Mouse (Mus musculus) embryonic fibroblast, embryonic 13.5 days (primary cell): Measurements from ENCODE around the gene Poglut1. TPM values are rescaled to one million over a fixed set of nuclear protein-coding genes. Genes with fewer than 3 reads are reported as not detected.
A peak's percentile ranks its signal among the peaks of the same experiment; 100 is the strongest.

Experiments
- H3K27ac ChIP-seq: 2 replicates; pipeline ENCODE4 v1.5.1; 2012; ENCODE audit warnings: low read length, control low read depth, inconsistent platforms; ENCODE audit not compliant: insufficient read depth
- H3K4me1 ChIP-seq: 2 replicates; pipeline ENCODE4 v1.6.1; 2011; ENCODE audit warnings: low read length; ENCODE audit not compliant: control insufficient read depth, insufficient read depth
- H3K4me3 ChIP-seq: 2 replicates; pipeline ENCODE4 v1.5.1; 2011; ENCODE audit warnings: mild to moderate bottlenecking, control low read depth, low read length; ENCODE audit not compliant: insufficient read depth
- CTCF ChIP-seq: IDR thresholded peaks from 2 replicates; pipeline ENCODE4 v1.5.1; 2011; ENCODE audit warnings: mild to moderate bottlenecking, control low read depth, low read length, moderate library complexity, borderline replicate concordance; ENCODE audit not compliant: insufficient read depth
- POLR2A ChIP-seq: IDR thresholded peaks from 2 replicates; pipeline ENCODE4 v1.6.1; 2011; ENCODE audit warnings: low read depth, mild to moderate bottlenecking, control low read depth, low read length, moderate library complexity
- polyA plus RNA-seq: library from polyadenylated mRNA; stranded (reverse); fragments of >200 nt; gene quantifications from 2 replicates; pipeline ENCODE4 v1.2.4, GENCODE M21; 2011; ENCODE audit warnings: low read depth; ENCODE audit not compliant: missing spikeins, insufficient read length

Gene Poglut1
- polyA plus RNA-seq, 1 experiment, result 67.0 TPM

- no peak overlapping the region for H3K4me3 ChIP-seq
- no peaks in the 10 kb centered on the region for H3K4me1 ChIP-seq
- no peak for TF ChIP-seq POLR2A
- no peak for TF ChIP-seq CTCF
- H3K27ac ChIP-seq, result no peak overlapping the region
These were observed 35.1 kb upstream of the Poglut1 start for GRCm38 (mm10) chr16:38585186-38585585.

GRCm38 (mm10) chr16:38584761-38585160 lies 34.7 kb upstream of the Poglut1 start:
- no peak overlapping the region for H3K4me3 ChIP-seq
- H3K27ac ChIP-seq, result no peak overlapping the region
- H3K4me1 ChIP-seq, result no peaks in the 10 kb centered on the region
- no peak for TF ChIP-seq POLR2A
- TF ChIP-seq CTCF, result no peak

- H3K4me3 ChIP-seq, result no peak overlapping the region
- H3K27ac ChIP-seq, result no peak overlapping the region
- no peak for TF ChIP-seq POLR2A
- TF ChIP-seq CTCF, result no peak
- peaks cover 5% of the 10 kb centered on the region for H3K4me1 ChIP-seq
These were observed 21.4 kb upstream of the Poglut1 start for GRCm38 (mm10) chr16:38571481-38571880.

GRCm38 (mm10) chr16:38568192-38568591 lies 18.1 kb upstream of the Poglut1 start:
- Histone ChIP-seq H3K4me1 (peaks cover 5% of the 10 kb centered on the region), H3K27ac (no peak overlapping the region), H3K4me3 (no peak overlapping the region)
- no peak for TF ChIP-seq POLR2A
- TF ChIP-seq CTCF, result no peak

- Histone ChIP-seq H3K4me1 (peaks cover 5% of the 10 kb centered on the region), H3K27ac (0 out of 2 replicates have a peak overlapping the region, but pooled peaks have one; percentile 37), H3K4me3 (peak overlapping the region; percentile 97)
- TF ChIP-seq CTCF (no peak), POLR2A (no peak)
These were observed 13.5 kb upstream of the Poglut1 start for GRCm38 (mm10) chr16:38563516-38563915.

GRCm38 (mm10) chr16:38562968-38563327 lies 12.9 kb upstream of the Poglut1 start:
- H3K27ac ChIP-seq, result peak overlapping the region; percentile 37
- peak overlapping the region; percentile 97 for H3K4me3 ChIP-seq
- peaks cover 4% of the 10 kb centered on the region for H3K4me1 ChIP-seq
- no peak for TF ChIP-seq POLR2A
- no peak for TF ChIP-seq CTCF

GRCm38 (mm10) chr16:38562131-38562967 lies 12.3 kb upstream of the Poglut1 start:
- Histone ChIP-seq H3K4me1 (no peaks in the 10 kb centered on the region), H3K27ac (peak overlapping the region; percentile 38), H3K4me3 (peak overlapping the region; percentile 97)
- TF ChIP-seq POLR2A, result peak; percentile 98
- no peak for TF ChIP-seq CTCF

- Histone ChIP-seq H3K27ac (no peak within 1 kb of the TSS), H3K4me3 (no peak within 1 kb of the TSS), H3K4me1 (no peaks in the 10 kb centered on the region; the same call in 1 of the 2 replicates)
- TF ChIP-seq CTCF (no peak), POLR2A (no peak)
These were observed 8.2 kb upstream of the Poglut1 start, which contains the start of gene Tmem39a for GRCm38 (mm10) chr16:38558221-38558748. Gene Tmem39a, plus strand, starts transcription at chr16:38558698.

- no peaks in the 10 kb centered on the region; the same call in 1 of the 2 replicates for H3K4me1 ChIP-seq
- TF ChIP-seq POLR2A, result no peak
- no peak for TF ChIP-seq CTCF
- H3K27ac ChIP-seq, result no peak overlapping the region
- H3K4me3 ChIP-seq, result no peak overlapping the region
These were observed 5.9 kb upstream of the Poglut1 start for GRCm38 (mm10) chr16:38555988-38556387.

GRCm38 (mm10) chr16:38548000-38548399 lies 2.1 kb downstream of the Poglut1 start:
- no peaks in the 10 kb centered on the region; the same call in 1 of the 2 replicates for H3K4me1 ChIP-seq
- H3K4me3 ChIP-seq, result no peak overlapping the region
- H3K27ac ChIP-seq, result no peak overlapping the region
- TF ChIP-seq CTCF (no peak), POLR2A (no peak)
